Mouse (Mus musculus) MEL (cell line): ENCODE data around the gene Myocd. TPM values are rescaled to one million over a fixed set of nuclear protein-coding genes. Genes with fewer than 3 reads are reported as not detected.

ENCODE experiments used
- DNase-seq: peaks from one replicate; pipeline ENCODE4 v3.0.0; 2011; ENCODE audit warnings: low read depth, low spot score
- H3K27ac ChIP-seq: 2 replicates; pipeline ENCODE4 v1.5.1; 2012; ENCODE audit warnings: low read depth, mild to moderate bottlenecking, control low read depth, low read length, moderate library complexity; ENCODE audit not compliant: control insufficient read depth
- H3K27me3 ChIP-seq, 2 experiments: fragments of 150-350 bp in 1 of 2; sonication (generic) in 1 of 2; 2 replicates each; pipeline ENCODE4 v1.6.1; 2012; ENCODE audit warnings: low read length in 2 of 2, mild to moderate bottlenecking in 2 of 2, improper control_type of control experiment in 1 of 2, moderate library complexity in 1 of 2; ENCODE audit not compliant: insufficient read depth in 2 of 2, control insufficient read depth in 1 of 2
- H3K36me3 ChIP-seq, 2 experiments: 2 replicates each; pipeline ENCODE4 v1.6.1; 2012 to 2014; ENCODE audit warnings: low read length in 2 of 2, improper control_type of control experiment in 1 of 2, inconsistent platforms in 1 of 2, mild to moderate bottlenecking in 1 of 2; ENCODE audit not compliant: insufficient read depth in 2 of 2, control insufficient read depth in 1 of 2
- H3K4me1 ChIP-seq, 2 experiments: fragments of 150-350 bp in 1 of 2; sonication (generic) in 1 of 2; 2 replicates each; pipeline ENCODE4 v1.6.1; 2012; ENCODE audit warnings: low read length in 2 of 2, improper control_type of control experiment in 1 of 2, mild to moderate bottlenecking in 1 of 2; ENCODE audit not compliant: insufficient read depth in 2 of 2, control insufficient read depth in 1 of 2
- H3K4me3 ChIP-seq, 2 experiments: fragments of 150-350 bp in 1 of 2; sonication (generic) in 1 of 2; 2 replicates each; pipeline ENCODE4 v1.5.1; 2012; ENCODE audit warnings: low read depth in 2 of 2, low read length in 2 of 2, mild to moderate bottlenecking in 2 of 2, moderate library complexity in 2 of 2, control low read depth in 1 of 2, improper control_type of control experiment in 1 of 2; ENCODE audit not compliant: control insufficient read depth in 1 of 2, insufficient read depth in 1 of 2
- H3K79me2 ChIP-seq: 2 replicates; pipeline ENCODE4 v1.6.1; 2012; ENCODE audit warnings: mild to moderate bottlenecking, low read length, moderate library complexity; ENCODE audit not compliant: control insufficient read depth, poor library complexity, insufficient read depth
- H3K9ac ChIP-seq: 2 replicates; pipeline ENCODE4 v1.6.1; 2012; ENCODE audit warnings: low read depth, mild to moderate bottlenecking, control low read depth, low read length, moderate library complexity; ENCODE audit not compliant: control insufficient read depth, poor library complexity, severe bottlenecking
- H3K9me3 ChIP-seq: fragments of 150-350 bp; sonication (generic); replicated peaks from 2 replicates; pipeline ENCODE4 v1.6.1; 2012; ENCODE audit warnings: mild to moderate bottlenecking, low read length, improper control_type of control experiment, moderate library complexity; ENCODE audit not compliant: insufficient read depth
- BHLHE40 ChIP-seq: IDR thresholded peaks from 2 replicates; pipeline ENCODE4 v1.6.1; 2012; ENCODE audit warnings: low read depth, mild to moderate bottlenecking, inconsistent platforms, low read length, improper control_type of control experiment, borderline replicate concordance
- CTCF ChIP-seq, 3 experiments: IDR thresholded peaks in 2 of 3; conservative IDR thresholded peaks in 1 of 3; 2 replicates each; pipeline ENCODE4 v1.5.1; 2011 to 2012; ENCODE audit warnings: low read length in 3 of 3, low read depth in 2 of 3, mild to moderate bottlenecking in 2 of 3, improper control_type of control experiment in 1 of 3, inconsistent platforms in 1 of 3, mixed read lengths in 1 of 3, moderate library complexity in 1 of 3; ENCODE audit not compliant: control insufficient read depth in 1 of 3, insufficient read depth in 1 of 3, poor library complexity in 1 of 3, severe bottlenecking in 1 of 3
- E2F4 ChIP-seq: IDR thresholded peaks from 2 replicates; pipeline ENCODE4 v1.6.1; 2011; ENCODE audit warnings: low read depth, low read length, improper control_type of control experiment, borderline replicate concordance
- ELF1 ChIP-seq: IDR thresholded peaks from 2 replicates; pipeline ENCODE4 v1.6.1; 2014; ENCODE audit warnings: low read depth, mild to moderate bottlenecking, inconsistent platforms, low read length, improper control_type of control experiment, moderate library complexity
- EP300 ChIP-seq, 2 experiments: IDR thresholded peaks; 2 replicates each; pipeline ENCODE4 v1.6.1; 2011; ENCODE audit warnings: improper control_type of control experiment in 2 of 2, low read length in 2 of 2, low read depth in 1 of 2, mild to moderate bottlenecking in 1 of 2
- GABPA ChIP-seq: IDR thresholded peaks from 2 replicates; pipeline ENCODE4 v1.6.1; 2012; ENCODE audit warnings: low read depth, mild to moderate bottlenecking, inconsistent platforms, low read length, improper control_type of control experiment, moderate library complexity
- GATA1 ChIP-seq: IDR thresholded peaks from 2 replicates; pipeline ENCODE4 v1.6.1; 2011; ENCODE audit warnings: low read depth, low read length, improper control_type of control experiment
- HCFC1 ChIP-seq: IDR thresholded peaks from 2 replicates; pipeline ENCODE4 v1.6.1; 2012; ENCODE audit warnings: low read depth, mild to moderate bottlenecking, inconsistent platforms, low read length, improper control_type of control experiment, moderate library complexity
- JUND ChIP-seq: IDR thresholded peaks from 2 replicates; pipeline ENCODE4 v1.6.1; 2011; ENCODE audit warnings: low read depth, mild to moderate bottlenecking, improper control_type of control experiment, low read length
- KAT2A ChIP-seq: conservative IDR thresholded peaks from 2 replicates; pipeline ENCODE4 v1.6.1; 2012; ENCODE audit warnings: low read depth, low read length, improper control_type of control experiment, inconsistent platforms
- MAX ChIP-seq: IDR thresholded peaks from 2 replicates; pipeline ENCODE4 v1.6.1; 2011; ENCODE audit warnings: low read length, improper control_type of control experiment
- MEF2A ChIP-seq: IDR thresholded peaks from 2 replicates; pipeline ENCODE4 v1.6.1; 2014; ENCODE audit warnings: low read depth, mild to moderate bottlenecking, inconsistent platforms, low read length, improper control_type of control experiment; ENCODE audit not compliant: poor library complexity, insufficient replicate concordance, severe bottlenecking; ENCODE audit errors: extremely low read depth
- MYB ChIP-seq: IDR thresholded peaks from 2 replicates; pipeline ENCODE4 v1.6.1; 2011; ENCODE audit warnings: mild to moderate bottlenecking, low read depth, low read length, improper control_type of control experiment
- MYC ChIP-seq: IDR thresholded peaks from 2 replicates; pipeline ENCODE4 v1.6.1; 2011; ENCODE audit warnings: low read depth, mild to moderate bottlenecking, low read length, improper control_type of control experiment, moderate library complexity
- NELFE ChIP-seq: IDR thresholded peaks from 2 replicates; pipeline ENCODE4 v1.6.1; 2011; ENCODE audit warnings: low read depth, low read length, improper control_type of control experiment
- NRF1 ChIP-seq: IDR thresholded peaks from 2 replicates; pipeline ENCODE4 v1.6.1; 2014; ENCODE audit warnings: low read depth, mild to moderate bottlenecking, inconsistent platforms, low read length, improper control_type of control experiment, moderate library complexity; ENCODE audit not compliant: poor library complexity, insufficient read depth, severe bottlenecking
- POLR2AphosphoS5 ChIP-seq: IDR thresholded peaks from 2 replicates; pipeline ENCODE4 v1.6.1; 2012; ENCODE audit warnings: low read depth, borderline replicate concordance, mild to moderate bottlenecking, inconsistent platforms, low read length, moderate library complexity, mixed read lengths
- SIN3A ChIP-seq: IDR thresholded peaks from 2 replicates; pipeline ENCODE4 v1.6.1; 2012; ENCODE audit warnings: low read length, improper control_type of control experiment, inconsistent platforms
- SMC3 ChIP-seq: IDR thresholded peaks from 2 replicates; pipeline ENCODE4 v1.6.1; 2011; ENCODE audit warnings: low read depth, low read length, improper control_type of control experiment
- TAL1 ChIP-seq: IDR thresholded peaks from 2 replicates; pipeline ENCODE4 v1.6.1; 2012; ENCODE audit warnings: mild to moderate bottlenecking, inconsistent platforms, low read length, moderate library complexity, mixed read lengths
- TCF12 ChIP-seq: IDR thresholded peaks from 2 replicates; pipeline ENCODE4 v1.6.1; 2014; ENCODE audit warnings: low read depth, mild to moderate bottlenecking, inconsistent platforms, low read length, improper control_type of control experiment, moderate library complexity
- UBTF ChIP-seq: IDR thresholded peaks from 2 replicates; pipeline ENCODE4 v1.6.1; 2012; ENCODE audit warnings: low read depth, mild to moderate bottlenecking, inconsistent platforms, low read length, improper control_type of control experiment, moderate library complexity, borderline replicate concordance; ENCODE audit not compliant: insufficient read depth
- USF1 ChIP-seq: IDR thresholded peaks from 2 replicates; pipeline ENCODE4 v1.6.1; 2014; ENCODE audit warnings: low read depth, mild to moderate bottlenecking, inconsistent platforms, low read length, improper control_type of control experiment, moderate library complexity
- ZKSCAN1 ChIP-seq: IDR thresholded peaks from 2 replicates; pipeline ENCODE4 v1.6.1; 2012; ENCODE audit warnings: low read depth, mild to moderate bottlenecking, inconsistent platforms, low read length, improper control_type of control experiment, moderate library complexity
- ZMIZ1 ChIP-seq: IDR thresholded peaks from 2 replicates; pipeline ENCODE4 v1.6.1; 2012; ENCODE audit warnings: low read depth, mild to moderate bottlenecking, inconsistent platforms, low read length, improper control_type of control experiment, moderate library complexity
- ZNF384 ChIP-seq: IDR thresholded peaks from 2 replicates; pipeline ENCODE4 v1.6.1; 2012; ENCODE audit warnings: low read depth, mild to moderate bottlenecking, inconsistent platforms, low read length, improper control_type of control experiment
- polyA plus RNA-seq, 2 experiments: library from polyadenylated mRNA; stranded (reverse) in 1 of 2; unstranded in 1 of 2; fragments of >175 nt in 1 of 2; fragments of >200 nt in 1 of 2; gene quantifications; 2 replicates each; pipeline versions ENCODE4 v1.2.1 to v1.2.4; 2012; ENCODE audit warnings: low replicate concordance in 2 of 2, low read depth in 1 of 2; ENCODE audit not compliant: insufficient read length in 2 of 2, insufficient read depth in 1 of 2, missing spikeins in 1 of 2
- total RNA-seq: library from RNA; depleted of rRNA; stranded (reverse); fragments of 300-350 nt; gene quantifications from 2 replicates; pipeline ENCODE4 v1.2.3, GENCODE M21; 2012

The Myocd gene
- total and polyA plus RNA-seq, 3 experiments, result not detected

- Histone ChIP-seq H3K27ac (no peak overlapping the region), H3K9ac (no peak overlapping the region), H3K9me3 (no peaks in the 10 kb centered on the region), H3K27me3 (no peaks in the 10 kb centered on the region), H3K79me2 (no peaks in the 10 kb centered on the region), H3K36me3 (no peaks in the 10 kb centered on the region), H3K4me1 (no peaks in the 10 kb centered on the region), H3K4me3 (no peak overlapping the region)
- DNase-seq, result no peak
- TF ChIP-seq ZNF384 (no peak), EP300 (IDR thresholded peaks at IDR 0.05; ENCODE audit: low read depth in 1 of 2, low read length in 2 of 2) (no peak), ELF1 (no peak), TAL1 (no peak), ZMIZ1 (no peak), HCFC1 (no peak), POLR2AphosphoS5 (no peak), E2F4 (no peak), JUND (no peak), UBTF (no peak), ZKSCAN1 (no peak), CTCF (IDR thresholded peaks at IDR 0.05 in 2 of 3, conservative IDR thresholded peaks at IDR 0.05 in 1 of 3; ENCODE audit: control insufficient read depth in 1 of 3, insufficient read depth in 1 of 3, low read depth in 2 of 3, low read length in 3 of 3, poor library complexity in 1 of 3, severe bottlenecking in 1 of 3) (no peak), MEF2A (no peak), MAX (no peak), KAT2A (no peak), SMC3 (no peak)
Measured at GRCm38 (mm10) chr11:65246301-65247054, 23.3 kb downstream of the Myocd start.

GRCm38 (mm10) chr11:65243593-65243992 is 26.2 kb downstream of the Myocd start:
- Histone ChIP-seq H3K4me3 (no peak overlapping the region), H3K9me3 (no peaks in the 10 kb centered on the region), H3K27ac (no peak overlapping the region), H3K9ac (no peak overlapping the region), H3K27me3 (no peaks in the 10 kb centered on the region), H3K79me2 (no peaks in the 10 kb centered on the region), H3K36me3 (no peaks in the 10 kb centered on the region), H3K4me1 (no peaks in the 10 kb centered on the region)
- TF ChIP-seq NELFE, result no peak
- no peak for TF ChIP-seq POLR2AphosphoS5
- TF ChIP-seq SIN3A, result no peak
- no peak for TF ChIP-seq ELF1
- no peak for TF ChIP-seq MYB
- TF ChIP-seq UBTF, result no peak
- no peak for TF ChIP-seq CTCF (IDR thresholded peaks at IDR 0.05 in 2 of 3, conservative IDR thresholded peaks at IDR 0.05 in 1 of 3; ENCODE audit: control insufficient read depth in 1 of 3, insufficient read depth in 1 of 3, low read depth in 2 of 3, low read length in 3 of 3, poor library complexity in 1 of 3, severe bottlenecking in 1 of 3)
- no peak for TF ChIP-seq NRF1
- no peak for TF ChIP-seq TCF12
- no peak for TF ChIP-seq GATA1
- no peak for TF ChIP-seq MAX
- no peak for TF ChIP-seq BHLHE40
- TF ChIP-seq MYC, result no peak
- no peak for TF ChIP-seq USF1
- no peak for TF ChIP-seq KAT2A
- TF ChIP-seq GABPA, result no peak
- no peak for DNase-seq
